Mouse (Mus musculus) hindbrain, embryonic 16.5 days (tissue): ENCODE measurements at regions not wholly inside any gene's neighbourhood (a gene's known extent, or its start where the extent isn't known, plus 50 kb on each side); places are given as distances from the start of the nearest gene placed in this dataset.

Experiments
- ATAC-seq: fragments of 200-750 bp; cut with Nextera tagmentation; 2 replicates; pipeline ENCODE4 v1.8.0; 2017; ENCODE audit warnings: moderate TSS enrichment, moderate library complexity
- H3K27ac ChIP-seq: fragments of 300-500 bp; sonication (generic); 2 replicates; pipeline ENCODE4 v1.5.1; 2014; ENCODE audit warnings: low read depth, mild to moderate bottlenecking, control low read depth, low read length, moderate library complexity
- H3K27me3 ChIP-seq: fragments of 300-500 bp; sonication (generic); replicated peaks from 2 replicates; pipeline ENCODE4 v1.6.1; 2014; ENCODE audit warnings: low read length; ENCODE audit not compliant: control insufficient read depth, insufficient read depth
- H3K36me3 ChIP-seq: fragments of 300-500 bp; sonication (generic); 2 replicates; pipeline ENCODE4 v1.6.1; 2014; ENCODE audit warnings: mild to moderate bottlenecking, low read length, moderate library complexity, mixed read lengths; ENCODE audit not compliant: control insufficient read depth, insufficient read depth
- H3K4me1 ChIP-seq: fragments of 300-500 bp; sonication (generic); 2 replicates; pipeline ENCODE4 v1.6.1; 2014; ENCODE audit warnings: low read depth, low read length; ENCODE audit not compliant: control insufficient read depth, insufficient read depth
- H3K4me2 ChIP-seq: fragments of 300-500 bp; sonication (generic); 2 replicates; pipeline ENCODE4 v1.6.1; 2014; ENCODE audit warnings: mild to moderate bottlenecking, low read length, control low read depth, moderate library complexity
- H3K4me3 ChIP-seq: fragments of 300-500 bp; sonication (generic); 2 replicates; pipeline ENCODE4 v1.5.1; 2014; ENCODE audit warnings: mild to moderate bottlenecking, low read length, control low read depth, moderate library complexity
- H3K9ac ChIP-seq: fragments of 300-500 bp; sonication (generic); 2 replicates; pipeline ENCODE4 v1.6.1; 2014; ENCODE audit warnings: low read depth, mild to moderate bottlenecking, control low read depth, low read length, moderate library complexity
- H3K9me3 ChIP-seq: fragments of 300-500 bp; sonication (generic); 2 replicates; pipeline ENCODE4 v1.6.1; 2014; ENCODE audit warnings: mild to moderate bottlenecking, low read length, moderate library complexity; ENCODE audit not compliant: control insufficient read depth
- WGBS: fragments of 180-500 bp; shearing (Covaris S2); extraction: QIAGEN DNeasy Blood & Tissue Kit; methylation state at CpG from one replicate; pipeline ENCODE4 v1.1.7; 2014; 5-methylcytosine and 5-hydroxymethylcytosine counted together

GRCm38 (mm10) chr2:174864657-174865056 is 104.2 kb downstream of the Edn3 start:
- no peak overlapping the region for H3K4me3 ChIP-seq
- no peaks in the 10 kb centered on the region for H3K4me1 ChIP-seq
- H3K9ac ChIP-seq: no peak overlapping the region
- no peaks in the 10 kb centered on the region for H3K36me3 ChIP-seq
- no peak overlapping the region for H3K27ac ChIP-seq
- H3K4me2 ChIP-seq: no peak overlapping the region
- ATAC-seq: no peak
- H3K9me3 ChIP-seq: no peaks in the 10 kb centered on the region
- H3K27me3 ChIP-seq: no peaks in the 10 kb centered on the region
- 68% methylated on average over 3 of the region's 3 CpGs for WGBS

DNA sequence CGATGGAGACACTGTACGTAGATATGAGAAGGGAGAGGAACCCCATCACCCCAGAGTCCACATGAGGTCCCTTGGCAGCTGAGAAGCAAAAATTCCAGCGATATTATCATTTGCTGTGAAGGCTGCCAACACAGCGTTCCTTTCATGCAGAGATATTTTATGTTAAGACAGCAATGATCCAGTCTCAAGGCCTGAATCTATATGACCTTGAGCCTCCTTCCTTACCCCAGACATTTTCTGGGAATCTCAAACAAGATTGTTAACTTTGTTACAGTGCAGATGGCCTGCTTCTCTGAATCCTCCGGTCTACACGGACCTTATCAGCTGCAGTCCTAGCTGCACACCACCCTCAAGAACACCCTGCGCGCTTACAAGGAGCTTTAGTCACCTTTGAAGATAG is 106.1 kb downstream of the Edn3 start:
- H3K4me2 ChIP-seq: no peak overlapping the region
- H3K4me1 ChIP-seq: no peaks in the 10 kb centered on the region
- H3K9me3 ChIP-seq: no peaks in the 10 kb centered on the region
- 92% methylated on average over 8 of the region's 8 CpGs for WGBS
- no peak overlapping the region for H3K27ac ChIP-seq
- no peak overlapping the region for H3K9ac ChIP-seq
- ATAC-seq: no peak
- no peaks in the 10 kb centered on the region for H3K27me3 ChIP-seq
- H3K4me3 ChIP-seq: no peak overlapping the region
- H3K36me3 ChIP-seq: no peaks in the 10 kb centered on the region

DNA sequence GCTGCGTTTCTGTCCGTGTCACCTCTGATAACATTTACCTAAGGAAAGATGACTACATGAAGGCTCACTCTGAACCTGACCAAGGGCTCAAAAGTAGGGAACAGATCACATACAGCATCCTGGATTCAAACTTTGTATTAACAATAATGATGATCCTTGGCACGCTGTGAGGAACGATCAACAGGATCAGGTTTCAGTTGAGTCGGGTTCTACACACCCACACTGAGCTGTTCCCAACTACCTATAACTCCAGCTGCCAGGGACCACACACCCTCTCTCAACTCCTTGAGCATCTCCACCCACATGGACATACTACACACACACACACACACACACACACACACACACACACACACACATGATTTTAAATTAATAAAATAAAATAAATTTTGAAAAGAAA is 107.0 kb downstream of the Edn3 start:
- 68% methylated on average over 5 of the region's 5 CpGs for WGBS
- no peak overlapping the region for H3K4me2 ChIP-seq
- H3K4me1 ChIP-seq: peaks cover 2% of the 10 kb centered on the region; the same call in 1 of the 2 replicates
- H3K4me3 ChIP-seq: no peak overlapping the region
- no peaks in the 10 kb centered on the region for H3K27me3 ChIP-seq
- no peak overlapping the region for H3K9ac ChIP-seq
- no peaks in the 10 kb centered on the region for H3K9me3 ChIP-seq
- ATAC-seq: no peak
- no peak overlapping the region for H3K27ac ChIP-seq
- H3K36me3 ChIP-seq: no peaks in the 10 kb centered on the region

DNA sequence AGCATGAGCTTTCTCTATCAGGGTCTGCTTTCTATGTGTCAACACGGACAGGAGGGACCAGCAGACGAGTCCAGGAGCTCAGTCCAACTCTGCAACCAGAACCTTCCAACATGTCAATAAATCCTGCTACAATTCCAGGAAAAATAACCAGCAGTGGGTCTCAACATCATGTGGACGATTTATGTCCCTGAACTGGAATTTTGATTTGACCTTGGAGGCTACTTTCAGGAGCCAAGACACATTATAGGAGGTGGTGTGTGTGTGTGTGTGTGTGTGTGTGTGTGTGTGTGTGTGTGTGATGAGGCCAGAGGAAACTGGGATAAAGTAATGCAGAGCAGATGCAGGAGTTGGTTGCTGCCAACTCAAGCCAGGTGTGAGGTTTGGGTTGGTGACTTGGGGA is 107.8 kb downstream of the Edn3 start:
- H3K27me3 ChIP-seq: no peaks in the 10 kb centered on the region

DNA sequence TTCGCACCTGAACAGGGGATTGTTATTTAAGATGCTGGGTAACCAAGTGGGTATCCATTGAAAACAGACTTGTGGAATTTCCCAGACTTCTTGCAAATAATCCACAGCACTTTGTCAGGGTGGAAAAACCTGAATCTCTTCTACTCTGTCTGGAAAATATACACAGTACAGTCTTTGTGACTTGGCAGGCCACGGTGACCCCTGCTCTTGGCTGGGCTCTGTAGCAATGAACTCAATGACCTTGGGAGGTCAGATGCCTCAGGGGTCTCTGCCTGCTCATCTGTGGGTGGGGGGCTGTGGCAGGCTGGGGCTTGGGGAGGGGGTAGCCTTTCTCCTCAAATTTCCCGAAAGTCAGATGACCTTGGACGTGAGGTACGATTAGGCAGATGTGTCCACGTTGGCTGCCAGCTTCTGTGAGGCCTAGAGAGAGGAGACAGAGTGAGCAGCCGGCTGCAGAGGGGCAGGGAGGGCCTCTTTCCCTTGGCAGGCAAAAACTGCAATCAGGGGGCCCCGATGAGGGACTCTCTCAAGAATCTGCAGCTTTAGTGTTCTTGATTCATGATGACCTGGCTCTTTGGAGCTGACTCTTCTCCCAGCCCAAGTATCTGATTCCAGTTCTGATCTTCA is 108.4 kb downstream of the Edn3 start:
- H3K9ac ChIP-seq: no peak overlapping the region
- no peak overlapping the region for H3K27ac ChIP-seq
- peaks cover 2% of the 10 kb centered on the region; the same call in 1 of the 2 replicates for H3K4me1 ChIP-seq
- 64% methylated on average over 8 of the region's 8 CpGs for WGBS
- no peak for ATAC-seq
- no peaks in the 10 kb centered on the region for H3K27me3 ChIP-seq
- no peaks in the 10 kb centered on the region for H3K9me3 ChIP-seq
- H3K36me3 ChIP-seq: no peaks in the 10 kb centered on the region
- H3K4me3 ChIP-seq: no peak overlapping the region
- no peak overlapping the region for H3K4me2 ChIP-seq

More for the DNA sequence above, 107.8 kb downstream of the Edn3 start:
- WGBS: 75% methylated on average over 3 of the region's 3 CpGs
- H3K27ac ChIP-seq: no peak overlapping the region
- no peaks in the 10 kb centered on the region for H3K9me3 ChIP-seq
- peaks cover 2% of the 10 kb centered on the region; the same call in 1 of the 2 replicates for H3K4me1 ChIP-seq
- no peak overlapping the region for H3K4me2 ChIP-seq
- H3K9ac ChIP-seq: no peak overlapping the region
- no peaks in the 10 kb centered on the region for H3K36me3 ChIP-seq
- no peak for ATAC-seq
- no peak overlapping the region for H3K4me3 ChIP-seq

- Histone ChIP-seq H3K4me1 (peaks cover 2% of the 10 kb centered on the region; the same call in 1 of the 2 replicates), H3K36me3 (no peaks in the 10 kb centered on the region), H3K27me3 (no peaks in the 10 kb centered on the region), H3K4me3 (no peak overlapping the region), H3K27ac (no peak overlapping the region), H3K9me3 (no peaks in the 10 kb centered on the region), H3K4me2 (no peak overlapping the region), H3K9ac (no peak overlapping the region)
- WGBS: 66% methylated on average over 5 of the region's 5 CpGs
- ATAC-seq: no peak
Observed at GRCm38 (mm10) chr2:174870284-174870683, 109.9 kb downstream of the Edn3 start.

DNA sequence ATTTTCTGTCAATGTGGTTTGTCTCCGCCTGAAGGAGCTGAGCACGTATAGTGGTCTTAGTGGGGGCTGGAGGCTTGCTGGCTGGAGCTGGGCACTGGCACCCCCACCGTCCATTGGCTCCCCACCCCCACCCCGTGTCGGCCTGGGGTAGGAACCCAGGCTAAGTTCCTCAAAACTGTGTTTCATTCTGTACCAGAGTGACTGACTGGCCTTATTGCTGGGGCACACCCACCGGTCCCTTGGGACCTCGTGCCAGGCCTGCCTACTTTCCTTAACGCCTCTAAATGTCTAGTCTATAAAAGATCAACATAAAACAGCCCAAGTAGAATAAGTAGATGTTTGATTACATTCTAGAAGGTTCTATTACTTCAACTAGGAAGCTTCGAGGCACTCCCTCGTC is 110.8 kb downstream of the Edn3 start:
- H3K27me3 ChIP-seq: no peaks in the 10 kb centered on the region
- H3K9me3 ChIP-seq: no peaks in the 10 kb centered on the region
- 74% methylated on average over 10 of the region's 10 CpGs for WGBS
- no peak overlapping the region for H3K27ac ChIP-seq
- no peak overlapping the region for H3K4me3 ChIP-seq
- H3K9ac ChIP-seq: no peak overlapping the region
- peaks cover 2% of the 10 kb centered on the region; the same call in 1 of the 2 replicates for H3K4me1 ChIP-seq
- no peak for ATAC-seq
- no peaks in the 10 kb centered on the region for H3K36me3 ChIP-seq
- no peak overlapping the region for H3K4me2 ChIP-seq

DNA sequence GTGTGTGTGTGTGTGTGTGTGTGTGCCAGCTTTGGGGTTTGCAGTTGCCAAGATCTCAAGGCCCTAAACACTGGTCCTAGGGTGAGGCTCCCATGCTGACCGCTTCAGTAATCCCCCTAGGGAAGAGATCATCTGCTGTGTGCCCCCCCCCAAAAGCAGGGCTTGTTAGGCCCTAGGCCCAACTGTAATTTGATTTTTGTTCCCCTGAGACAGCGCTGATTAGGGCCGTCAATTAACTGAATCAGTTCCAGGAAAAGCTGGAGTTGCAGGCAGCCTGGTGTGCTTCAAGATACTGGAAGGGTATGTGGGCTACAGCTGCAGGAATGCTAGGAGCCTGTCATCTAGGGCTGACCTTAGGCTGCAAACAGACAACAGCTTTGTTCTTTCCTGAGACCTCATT is 111.4 kb downstream of the Edn3 start:
- Histone ChIP-seq H3K4me1 (peaks cover 2% of the 10 kb centered on the region; the same call in 1 of the 2 replicates), H3K4me3 (no peak overlapping the region), H3K27me3 (no peaks in the 10 kb centered on the region), H3K4me2 (no peak overlapping the region), H3K27ac (no peak overlapping the region), H3K36me3 (no peaks in the 10 kb centered on the region), H3K9me3 (no peaks in the 10 kb centered on the region), H3K9ac (no peak overlapping the region)
- peak; percentile 40; the same call in 1 of the 2 replicates for ATAC-seq
- WGBS: 52% methylated on average over 3 of the region's 3 CpGs

DNA sequence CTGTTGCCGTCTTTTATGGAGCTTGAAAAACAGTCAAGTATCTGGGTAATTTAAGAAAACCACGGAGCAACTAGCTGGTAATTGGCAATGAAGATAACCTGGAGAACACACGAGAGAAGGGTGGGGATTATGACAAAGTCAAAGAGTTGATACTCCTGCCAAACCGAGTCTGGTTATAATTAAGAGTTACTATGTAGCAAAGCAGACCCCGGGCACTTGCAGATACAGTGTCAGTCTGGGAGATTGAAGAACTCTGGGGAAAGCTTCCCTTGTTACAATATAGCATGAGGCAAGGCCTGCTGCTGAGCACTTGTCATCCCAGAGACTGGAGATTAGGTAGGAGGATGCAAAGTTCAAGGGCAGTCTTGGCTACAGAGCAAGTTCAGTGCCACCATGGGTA is 116.5 kb downstream of the Edn3 start:
- no peak overlapping the region for H3K9ac ChIP-seq
- H3K9me3 ChIP-seq: no peaks in the 10 kb centered on the region
- 58% methylated on average over 5 of the region's 5 CpGs for WGBS
- no peaks in the 10 kb centered on the region for H3K27me3 ChIP-seq
- no peak overlapping the region for H3K27ac ChIP-seq
- no peak for ATAC-seq
- peaks cover under 1% of the 10 kb centered on the region; the same call in 1 of the 2 replicates for H3K4me1 ChIP-seq
- H3K4me2 ChIP-seq: no peak overlapping the region
- no peak overlapping the region for H3K4me3 ChIP-seq
- H3K36me3 ChIP-seq: no peaks in the 10 kb centered on the region
